Mouse (Mus musculus): Measurements from ENCODE around the gene Nxn. TPM values are rescaled to one million over a fixed set of nuclear protein-coding genes. Genes with fewer than 3 reads are reported as not detected.

The Nxn gene
- total and polyA plus RNA-seq, 2 experiments from 2014 or later: 12.7 to 22.1 TPM

GRCm38 (mm10) chr11:76379921-76380544 is 18.9 kb downstream of the Nxn start:
- H3K9ac ChIP-seq: no peak overlapping the region
- no peaks in the 10 kb centered on the region for H3K36me3 ChIP-seq (ENCODE audit: insufficient read depth)
- H3K4me1 ChIP-seq (ENCODE audit: insufficient read depth): no peaks in the 10 kb centered on the region
- no peaks in the 10 kb centered on the region; the same call in 1 of the 2 replicates for H3K27me3 ChIP-seq (ENCODE audit: insufficient read depth, low read length)
- no peak for ATAC-seq
- TF ChIP-seq CTCF (IDR thresholded peaks at IDR 0.05; ENCODE audit: low read depth): no peak
- no peak for DNase-seq
- no peak overlapping the region for H3K27ac ChIP-seq (ENCODE audit: low read depth, low read length)
- H3K9me3 ChIP-seq (ENCODE audit: low read length): no peaks in the 10 kb centered on the region
- no peak overlapping the region for H3K4me2 ChIP-seq (ENCODE audit: low read depth)
- WGBS: 48% methylated on average over 11 of the region's 11 CpGs
- no peak overlapping the region for H3K4me3 ChIP-seq (ENCODE audit: low read depth, low read length)

GRCm38 (mm10) chr11:76376425-76376824 is 22.5 kb downstream of the Nxn start:
- H3K4me3 ChIP-seq (ENCODE audit: low read depth, low read length): no peak overlapping the region
- no peaks in the 10 kb centered on the region for H3K36me3 ChIP-seq (ENCODE audit: insufficient read depth)
- no peak for ATAC-seq
- no peak for TF ChIP-seq CTCF (IDR thresholded peaks at IDR 0.05; ENCODE audit: low read depth)
- H3K9ac ChIP-seq: no peak overlapping the region
- H3K9me3 ChIP-seq (ENCODE audit: low read length): no peaks in the 10 kb centered on the region
- 64% methylated on average over 3 of the region's 3 CpGs for WGBS
- H3K4me1 ChIP-seq (ENCODE audit: insufficient read depth): no peaks in the 10 kb centered on the region
- H3K27ac ChIP-seq (ENCODE audit: low read depth, low read length): no peak overlapping the region
- no peak overlapping the region for H3K4me2 ChIP-seq (ENCODE audit: low read depth)
- H3K27me3 ChIP-seq (ENCODE audit: insufficient read depth, low read length): no peaks in the 10 kb centered on the region; the same call in 1 of the 2 replicates
- DNase-seq: no peak

GRCm38 (mm10) chr11:76374491-76375185 is 24.3 kb downstream of the Nxn start:
- ATAC-seq (no peak), DNase-seq (no peak)
- H3K27ac ChIP-seq (ENCODE audit: low read depth, low read length): no peak overlapping the region
- no peak overlapping the region for H3K9ac ChIP-seq
- no peaks in the 10 kb centered on the region for H3K4me1 ChIP-seq (ENCODE audit: insufficient read depth)
- H3K9me3 ChIP-seq (ENCODE audit: low read length): no peaks in the 10 kb centered on the region
- H3K4me3 ChIP-seq (ENCODE audit: low read depth, low read length): no peak overlapping the region
- H3K36me3 ChIP-seq (ENCODE audit: insufficient read depth): no peaks in the 10 kb centered on the region
- no peak for TF ChIP-seq CTCF (IDR thresholded peaks at IDR 0.05; ENCODE audit: low read depth)
- no peak overlapping the region for H3K4me2 ChIP-seq (ENCODE audit: low read depth)
- 68% methylated on average over 17 of the region's 17 CpGs for WGBS
- no peaks in the 10 kb centered on the region; the same call in 1 of the 2 replicates for H3K27me3 ChIP-seq (ENCODE audit: insufficient read depth, low read length)

DNA sequence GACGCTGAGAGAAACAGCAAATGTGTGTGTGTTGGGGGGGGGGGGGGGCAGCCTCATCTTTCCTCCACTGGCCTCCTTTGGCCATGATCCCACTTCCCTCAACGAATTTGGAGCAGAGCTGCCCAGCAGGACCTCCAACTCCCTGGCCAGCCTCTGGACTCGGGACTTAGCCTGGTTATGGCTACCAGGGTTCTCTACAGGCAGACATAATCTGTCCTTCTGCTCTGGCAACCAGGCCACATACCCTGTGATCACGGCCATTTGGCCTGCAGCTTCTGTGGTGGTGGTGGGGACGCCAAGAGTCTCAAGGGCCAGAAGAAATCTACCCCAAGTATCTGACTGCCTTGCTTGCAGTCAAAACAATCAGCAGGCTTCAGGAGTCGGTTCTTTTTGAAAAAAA is 26.4 kb downstream of the Nxn start:
- no peak for DNase-seq

DNA sequence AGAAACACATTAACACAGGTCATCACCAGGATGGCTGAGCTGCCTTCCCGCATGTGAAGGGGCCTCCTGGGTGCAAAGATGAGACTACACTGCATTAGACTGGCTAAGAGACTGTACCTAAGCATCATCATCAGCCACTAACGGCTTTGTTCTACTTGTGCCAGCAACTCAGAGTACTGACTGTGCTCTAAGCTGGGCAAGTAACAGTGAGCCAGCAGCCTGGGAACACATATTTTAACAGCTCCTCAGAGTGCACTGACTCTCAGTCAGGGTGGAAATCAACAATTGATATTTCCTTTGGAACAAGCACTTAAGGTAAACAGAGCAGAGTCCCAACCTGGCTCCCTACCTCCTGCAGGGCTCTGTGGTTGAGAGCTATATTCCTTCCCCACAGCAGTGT is 26.8 kb downstream of the Nxn start:
- Histone ChIP-seq H3K4me1 (ENCODE audit: insufficient read depth) (no peaks in the 10 kb centered on the region), H3K27ac (ENCODE audit: low read depth, low read length) (no peak overlapping the region), H3K9ac (no peak overlapping the region), H3K4me2 (ENCODE audit: low read depth) (no peak overlapping the region), H3K27me3 (ENCODE audit: insufficient read depth, low read length) (no peaks in the 10 kb centered on the region; the same call in 1 of the 2 replicates), H3K36me3 (ENCODE audit: insufficient read depth) (no peaks in the 10 kb centered on the region), H3K9me3 (ENCODE audit: low read length) (no peaks in the 10 kb centered on the region), H3K4me3 (ENCODE audit: low read depth, low read length) (no peak overlapping the region)
- no peak for DNase-seq
- no peak for ATAC-seq
- no peak for TF ChIP-seq CTCF (IDR thresholded peaks at IDR 0.05; ENCODE audit: low read depth)
- 64% methylated on average over 2 of the region's 2 CpGs for WGBS

More for the DNA sequence above, 26.4 kb downstream of the Nxn start:
- H3K27me3 ChIP-seq (ENCODE audit: insufficient read depth, low read length): no peaks in the 10 kb centered on the region; the same call in 1 of the 2 replicates
- no peak for TF ChIP-seq CTCF (IDR thresholded peaks at IDR 0.05; ENCODE audit: low read depth)
- no peaks in the 10 kb centered on the region for H3K36me3 ChIP-seq (ENCODE audit: insufficient read depth)
- no peaks in the 10 kb centered on the region for H3K4me1 ChIP-seq (ENCODE audit: insufficient read depth)
- no peak overlapping the region for H3K27ac ChIP-seq (ENCODE audit: low read depth, low read length)
- no peak overlapping the region for H3K4me3 ChIP-seq (ENCODE audit: low read depth, low read length)
- ATAC-seq: no peak
- no peak overlapping the region for H3K9ac ChIP-seq
- H3K4me2 ChIP-seq (ENCODE audit: low read depth): no peak overlapping the region
- H3K9me3 ChIP-seq (ENCODE audit: low read length): no peaks in the 10 kb centered on the region
- WGBS: 31% methylated on average over 6 of the region's 6 CpGs

- H3K4me1 ChIP-seq (ENCODE audit: insufficient read depth): no peaks in the 10 kb centered on the region
- no peaks in the 10 kb centered on the region for H3K9me3 ChIP-seq (ENCODE audit: low read length)
- no peak overlapping the region for H3K4me3 ChIP-seq (ENCODE audit: low read depth, low read length)
- DNase-seq: no peak
- H3K27ac ChIP-seq (ENCODE audit: low read depth, low read length): no peak overlapping the region
- H3K9ac ChIP-seq: no peak overlapping the region
- no peaks in the 10 kb centered on the region for H3K36me3 ChIP-seq (ENCODE audit: insufficient read depth)
- ATAC-seq: no peak
- no peaks in the 10 kb centered on the region for H3K27me3 ChIP-seq (ENCODE audit: insufficient read depth, low read length)
- no peak for TF ChIP-seq CTCF (IDR thresholded peaks at IDR 0.05; ENCODE audit: low read depth)
- H3K4me2 ChIP-seq (ENCODE audit: low read depth): no peak overlapping the region
These were observed 28.4 kb downstream of the Nxn start for GRCm38 (mm10) chr11:76370491-76370890.

GRCm38 (mm10) chr11:76366720-76367119 is 32.2 kb downstream of the Nxn start:
- no peak for TF ChIP-seq CTCF (IDR thresholded peaks at IDR 0.05; ENCODE audit: low read depth)
- H3K36me3 ChIP-seq (ENCODE audit: insufficient read depth): no peaks in the 10 kb centered on the region
- H3K9me3 ChIP-seq (ENCODE audit: low read length): no peaks in the 10 kb centered on the region
- ATAC-seq (no peak), DNase-seq (no peak)
- no peaks in the 10 kb centered on the region for H3K4me1 ChIP-seq (ENCODE audit: insufficient read depth)
- no peak overlapping the region for H3K4me3 ChIP-seq (ENCODE audit: low read depth, low read length)
- 83% methylated on average over 15 of the region's 15 CpGs for WGBS
- H3K4me2 ChIP-seq (ENCODE audit: low read depth): no peak overlapping the region
- no peaks in the 10 kb centered on the region for H3K27me3 ChIP-seq (ENCODE audit: insufficient read depth, low read length)
- H3K9ac ChIP-seq: no peak overlapping the region
- no peak overlapping the region for H3K27ac ChIP-seq (ENCODE audit: low read depth, low read length)

Data from forebrain, postnatal 0 days (tissue).